Mouse (Mus musculus) G1E (cell line): Measurements from ENCODE around the gene Adgrl4. TPM values are rescaled to one million over a fixed set of nuclear protein-coding genes. Genes with fewer than 3 reads are reported as not detected.

Source experiments
- ATAC-seq: 2 replicates; pipeline ENCODE4 v1.8.0; 2016; ENCODE audit warnings: mild to moderate bottlenecking; ENCODE audit not compliant: insufficient number of reproducible peaks, poor library complexity, low FRiP score, severe bottlenecking; ENCODE audit errors: extremely low read depth
- DNase-seq: peaks from one replicate; pipeline ENCODE4 v3.0.0; 2012; ENCODE audit warnings: low spot score
- H3K27me3 ChIP-seq: 2 replicates; pipeline ENCODE4 v1.6.1; 2012; ENCODE audit warnings: mild to moderate bottlenecking, low read length, inconsistent platforms; ENCODE audit not compliant: insufficient read depth
- H3K36me3 ChIP-seq: replicated peaks from 2 replicates; pipeline ENCODE3; 2012; ENCODE audit warnings: mild to moderate bottlenecking, inconsistent platforms
- H3K4me1 ChIP-seq: 2 replicates; pipeline ENCODE4 v1.6.1; 2012; ENCODE audit warnings: low read depth, low read length, inconsistent platforms, mixed read lengths; ENCODE audit not compliant: insufficient read depth
- H3K4me3 ChIP-seq: 2 replicates; pipeline ENCODE4 v1.5.1; 2012; ENCODE audit warnings: low read depth, mild to moderate bottlenecking, inconsistent platforms, low read length, moderate library complexity, mixed read lengths
- H3K9me3 ChIP-seq: replicated peaks from 2 replicates; pipeline ENCODE4 v1.6.1; 2012; ENCODE audit warnings: inconsistent platforms
- CTCF ChIP-seq: IDR thresholded peaks from 2 replicates; pipeline ENCODE4 v1.5.1; 2012; ENCODE audit warnings: low read depth, low read length, inconsistent platforms, mixed read lengths
- GATA1 ChIP-seq: IDR thresholded peaks from 2 replicates; pipeline ENCODE4 v1.6.1; 2012; ENCODE audit warnings: borderline replicate concordance, low read length, inconsistent platforms, mixed read lengths
- GATA2 ChIP-seq: IDR thresholded peaks from 2 replicates; pipeline ENCODE4 v1.6.1; 2012; ENCODE audit warnings: low read depth, low read length, inconsistent platforms, borderline replicate concordance
- POLR2AphosphoS5 ChIP-seq: IDR thresholded peaks from 2 replicates; pipeline ENCODE4 v1.6.1; 2012; ENCODE audit warnings: low read depth, low read length, inconsistent platforms; ENCODE audit not compliant: insufficient replicate concordance
- TAL1 ChIP-seq: conservative IDR thresholded peaks from 2 replicates; pipeline ENCODE4 v1.6.1; 2012; ENCODE audit warnings: low read depth, low read length, inconsistent platforms, mixed read lengths
- polyA plus RNA-seq: library from polyadenylated mRNA; stranded (reverse); fragments of >175 nt; gene quantifications from 2 replicates; pipeline ENCODE4 v1.2.3, GENCODE M21; 2012
- total RNA-seq, 2 experiments: library from RNA; stranded (forward) in 1 of 2; stranded (reverse) in 1 of 2; fragments of 200-1000 nt in 1 of 2; fragments of >200 nt in 1 of 2; fragmentation: Nextera tagmentation in 1 of 2; gene quantifications; 2 replicates each; pipeline ENCODE4 v1.2.3; 2014 to 2017

Adgrl4 gene
- total and polyA plus RNA-seq, 3 experiments, result 0.38 TPM; not detected in 2

DNA sequence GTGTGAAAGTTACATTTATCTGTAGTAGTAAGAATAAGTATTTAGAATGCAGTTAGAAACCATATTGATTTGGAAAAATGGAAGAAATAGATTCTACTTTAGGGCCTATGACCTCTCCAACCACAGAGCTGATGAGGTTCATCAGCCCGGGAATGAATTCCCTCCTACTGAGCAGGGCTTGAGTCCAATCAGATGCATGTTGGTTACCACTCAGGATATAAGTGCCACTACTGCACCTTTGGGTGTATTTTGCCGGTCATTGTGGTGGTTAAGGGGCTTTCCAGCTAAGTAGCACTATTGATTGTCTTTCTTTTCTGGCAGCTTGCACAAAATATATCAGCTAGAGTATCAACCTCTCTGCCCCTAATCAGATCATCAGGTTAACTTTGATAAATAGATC, 118.9 kb downstream of the Adgrl4 start:
- Histone ChIP-seq H3K9me3 (peaks cover 16% of the 10 kb centered on the region), H3K4me1 (no peaks in the 10 kb centered on the region), H3K36me3 (no peaks in the 10 kb centered on the region), H3K27me3 (no peaks in the 10 kb centered on the region), H3K4me3 (no peak overlapping the region)
- DNase-seq, result no peak
- TF ChIP-seq TAL1 (no peak), GATA2 (no peak)
- ATAC-seq, result no peak

DNA sequence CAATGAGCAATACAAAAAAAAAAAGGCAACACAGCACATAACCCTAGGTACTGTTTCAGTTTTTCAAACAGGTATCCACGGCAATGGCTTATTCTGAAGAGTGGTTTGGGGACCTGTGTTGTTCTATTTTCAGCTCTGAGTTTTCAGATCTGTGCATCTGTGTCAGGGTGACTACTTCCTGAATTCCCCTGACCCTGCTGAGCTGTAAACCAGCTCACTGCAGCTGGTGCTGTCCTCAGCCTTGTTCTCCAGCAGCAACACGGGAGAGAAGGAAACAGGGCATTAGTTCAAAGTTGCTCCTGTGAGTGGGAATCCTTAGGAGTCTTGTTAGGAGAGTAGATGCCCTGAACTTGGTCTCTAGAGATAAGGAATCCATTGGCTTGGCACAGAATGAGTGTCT, 119.4 kb downstream of the Adgrl4 start:
- H3K27me3 ChIP-seq, result no peaks in the 10 kb centered on the region
- no peak overlapping the region for H3K4me3 ChIP-seq
- no peak for ATAC-seq
- no peak for TF ChIP-seq CTCF
- TF ChIP-seq GATA1, result no peak
- TF ChIP-seq POLR2AphosphoS5, result no peak
- TF ChIP-seq TAL1, result no peak
- no peak for TF ChIP-seq GATA2
- no peak for DNase-seq
- no peaks in the 10 kb centered on the region for H3K4me1 ChIP-seq
- peaks cover 13% of the 10 kb centered on the region for H3K9me3 ChIP-seq
- no peaks in the 10 kb centered on the region for H3K36me3 ChIP-seq

DNA sequence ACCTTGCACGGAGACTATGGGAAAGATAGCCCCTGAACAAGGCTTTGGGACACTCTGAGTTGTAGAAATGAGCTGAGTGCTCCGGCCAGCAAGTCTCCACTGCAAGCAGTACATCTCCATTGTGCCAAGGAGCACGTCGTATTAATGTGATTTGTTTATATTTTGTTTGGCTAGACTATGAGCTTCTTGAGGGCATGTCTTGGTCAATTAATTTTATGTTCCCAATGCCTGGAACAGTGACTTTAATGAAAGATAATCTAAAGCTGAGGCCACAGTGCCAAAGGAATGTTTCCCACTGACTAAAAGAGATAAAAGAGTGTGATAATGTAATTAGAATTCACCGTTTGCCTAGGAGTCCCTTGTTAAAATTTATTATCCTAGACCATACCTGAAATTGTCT, 119.9 kb downstream of the Adgrl4 start:
- H3K27me3 ChIP-seq, result no peaks in the 10 kb centered on the region
- no peaks in the 10 kb centered on the region for H3K36me3 ChIP-seq
- TF ChIP-seq TAL1 (no peak), GATA2 (no peak), POLR2AphosphoS5 (no peak), CTCF (no peak), GATA1 (no peak)
- H3K9me3 ChIP-seq, result peaks cover 12% of the 10 kb centered on the region
- H3K4me1 ChIP-seq, result no peaks in the 10 kb centered on the region
- no peak for ATAC-seq
- DNase-seq, result no peak
- H3K4me3 ChIP-seq, result no peak overlapping the region

DNA sequence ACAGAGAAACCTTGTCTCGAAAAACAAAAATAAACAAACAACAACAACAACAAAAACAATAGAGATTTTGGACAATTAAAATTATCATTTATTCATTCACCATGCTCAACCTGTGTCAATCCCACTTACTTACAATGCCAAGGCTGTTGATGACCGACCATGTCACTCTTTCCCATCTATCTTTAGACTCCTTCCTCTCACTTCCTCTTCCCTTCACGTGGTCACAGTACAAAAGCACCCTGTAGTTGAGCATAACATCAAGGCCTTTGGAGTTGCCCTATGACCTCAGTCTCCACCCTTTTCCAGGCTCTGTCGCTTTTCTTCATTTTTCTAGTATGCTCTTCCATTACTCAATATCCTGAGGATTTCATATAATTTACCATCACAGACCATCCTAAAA, 120.7 kb downstream of the Adgrl4 start:
- peaks cover 14% of the 10 kb centered on the region for H3K9me3 ChIP-seq
- H3K36me3 ChIP-seq, result no peaks in the 10 kb centered on the region
- DNase-seq (no peak), ATAC-seq (no peak)
- H3K27me3 ChIP-seq, result no peaks in the 10 kb centered on the region
- H3K4me1 ChIP-seq, result no peaks in the 10 kb centered on the region
- no peak overlapping the region for H3K4me3 ChIP-seq
- no peak for TF ChIP-seq CTCF
- no peak for TF ChIP-seq GATA1
- no peak for TF ChIP-seq POLR2AphosphoS5
- no peak for TF ChIP-seq TAL1
- no peak for TF ChIP-seq GATA2

DNA sequence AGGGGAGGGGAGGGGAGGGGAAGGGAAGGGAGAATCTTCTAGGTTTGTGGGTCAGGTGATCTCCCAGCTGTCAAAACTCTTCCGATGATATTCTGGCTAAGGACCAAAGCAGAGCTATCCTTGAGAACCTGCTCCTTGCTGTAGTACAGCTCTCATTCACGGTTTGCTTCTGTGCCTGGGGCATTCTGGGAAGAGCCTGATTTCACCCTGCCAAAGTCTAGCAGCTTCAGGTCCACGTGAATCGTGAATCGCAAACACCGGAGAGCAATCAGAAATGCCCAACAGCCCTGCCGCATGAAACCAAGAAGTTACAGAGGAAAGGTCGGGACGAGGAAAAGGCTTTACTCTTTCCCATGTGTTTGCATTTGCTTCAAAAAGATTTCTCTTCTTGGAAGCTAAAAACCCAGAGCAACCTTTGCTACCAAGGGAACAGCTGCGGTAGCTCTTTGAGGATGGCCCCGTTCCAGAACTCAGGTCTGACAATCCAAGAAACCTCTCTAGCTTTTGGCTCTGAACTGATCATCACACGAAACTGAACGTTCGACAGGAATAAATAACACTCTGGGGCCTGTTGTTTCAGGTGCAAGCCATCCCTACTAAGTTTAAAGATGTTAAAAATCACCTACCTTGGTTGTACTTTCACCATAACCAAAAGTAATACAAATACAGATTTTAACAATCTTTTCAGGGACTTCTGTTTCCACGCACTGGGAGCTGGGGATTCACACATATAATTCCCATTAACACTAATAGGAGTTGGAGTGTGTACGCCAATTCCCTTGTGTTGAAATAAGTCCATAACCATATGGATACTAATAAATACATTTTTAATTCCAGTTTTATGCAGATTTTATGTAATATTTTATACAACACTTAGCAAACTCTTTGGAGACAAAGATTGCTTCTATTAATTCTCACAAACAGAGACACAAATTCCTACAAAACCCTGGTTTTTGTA, 128.3 kb downstream of the Adgrl4 start:
- no peak for TF ChIP-seq GATA1
- no peak for TF ChIP-seq CTCF
- no peak for TF ChIP-seq TAL1
- TF ChIP-seq GATA2, result no peak
- TF ChIP-seq POLR2AphosphoS5, result no peak
- H3K4me3 ChIP-seq, result no peak overlapping the region
- H3K4me1 ChIP-seq, result no peaks in the 10 kb centered on the region
- H3K9me3 ChIP-seq, result peaks cover 12% of the 10 kb centered on the region
- ATAC-seq (no peak), DNase-seq (no peak)
- no peaks in the 10 kb centered on the region for H3K36me3 ChIP-seq
- H3K27me3 ChIP-seq, result no peaks in the 10 kb centered on the region

DNA sequence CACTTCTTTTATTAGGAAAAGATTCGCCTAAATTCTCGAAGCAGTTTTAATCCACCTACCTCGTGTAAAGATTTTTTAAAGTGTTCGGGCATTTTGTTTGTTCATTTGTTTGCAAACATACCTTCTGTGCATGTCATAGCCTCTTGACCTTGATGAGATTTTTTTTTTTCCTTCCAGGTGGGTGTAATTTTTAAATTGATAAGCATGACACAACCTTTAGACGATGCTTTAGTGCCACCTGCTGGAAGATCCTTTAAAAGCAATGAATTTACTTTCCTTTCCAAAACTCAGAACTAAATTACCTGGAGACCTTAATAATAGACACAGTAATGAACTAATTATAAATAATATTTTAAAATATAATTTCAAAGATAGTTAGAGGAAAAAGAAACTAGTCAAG, 128.9 kb downstream of the Adgrl4 start:
- no peaks in the 10 kb centered on the region for H3K27me3 ChIP-seq
- DNase-seq, result no peak
- peaks cover 14% of the 10 kb centered on the region for H3K9me3 ChIP-seq
- H3K4me3 ChIP-seq, result no peak overlapping the region
- H3K4me1 ChIP-seq, result no peaks in the 10 kb centered on the region
- H3K36me3 ChIP-seq, result no peaks in the 10 kb centered on the region
- TF ChIP-seq TAL1, result no peak
- ATAC-seq, result no peak

DNA sequence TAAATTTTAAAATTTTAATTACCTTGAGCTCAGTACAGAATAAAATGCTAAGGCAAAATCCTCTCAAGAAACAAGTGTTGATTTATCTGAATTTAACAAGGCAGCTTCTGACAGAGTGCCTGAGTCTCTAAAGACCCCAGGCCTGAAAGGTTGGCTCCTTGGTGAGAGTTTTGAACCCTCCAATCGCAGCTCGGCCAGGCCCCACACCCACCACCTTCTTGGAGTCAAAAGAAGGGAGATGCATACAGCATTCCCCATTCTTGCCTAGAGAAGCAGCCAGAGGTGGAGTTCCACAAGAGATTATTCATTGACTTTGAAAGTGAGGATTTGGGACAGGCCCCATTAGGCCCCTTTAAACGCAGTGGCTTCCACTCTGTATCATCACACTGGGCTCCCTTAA, 129.9 kb downstream of the Adgrl4 start:
- no peak for DNase-seq
- Histone ChIP-seq H3K36me3 (no peaks in the 10 kb centered on the region), H3K9me3 (peaks cover 17% of the 10 kb centered on the region), H3K4me1 (no peaks in the 10 kb centered on the region), H3K27me3 (no peaks in the 10 kb centered on the region), H3K4me3 (no peak overlapping the region)
- TF ChIP-seq CTCF (no peak), TAL1 (no peak), GATA1 (no peak), POLR2AphosphoS5 (no peak), GATA2 (no peak)
- ATAC-seq, result no peak
